Mouse (Mus musculus) embryonic facial prominence, embryonic 12.5 days (tissue): ENCODE measurements around the gene Tm2d1. TPM values are rescaled to one million over a fixed set of nuclear protein-coding genes. Genes with fewer than 3 reads are reported as not detected.

Source experiments
- ATAC-seq: fragments of 200-750 bp; cut with Nextera tagmentation; 2 replicates; pipeline ENCODE4 v1.8.0; 2017; ENCODE audit not compliant: insufficient number of reproducible peaks, insufficient read depth, low FRiP score, low TSS enrichment
- H3K27ac ChIP-seq: fragments of 300-500 bp; sonication (generic); 2 replicates; pipeline ENCODE4 v1.5.1; 2016; ENCODE audit warnings: mild to moderate bottlenecking
- H3K27me3 ChIP-seq: fragments of 300-500 bp; sonication (generic); 2 replicates; pipeline ENCODE4 v1.6.1; 2016; ENCODE audit warnings: mild to moderate bottlenecking, moderate library complexity
- H3K36me3 ChIP-seq: fragments of 300-500 bp; sonication (generic); 2 replicates; pipeline ENCODE4 v1.6.1; 2016; ENCODE audit warnings: mild to moderate bottlenecking
- H3K4me1 ChIP-seq: fragments of 300-500 bp; sonication (generic); 2 replicates; pipeline ENCODE4 v1.6.1; 2016
- H3K4me2 ChIP-seq: fragments of 300-500 bp; sonication (generic); replicated peaks from 2 replicates; pipeline ENCODE4 v1.6.1; 2016; ENCODE audit warnings: mild to moderate bottlenecking, moderate library complexity
- H3K4me3 ChIP-seq: fragments of 300-500 bp; sonication (generic); 2 replicates; pipeline ENCODE4 v1.5.1; 2016; ENCODE audit warnings: mild to moderate bottlenecking
- H3K9ac ChIP-seq: fragments of 300-500 bp; sonication (generic); 2 replicates; pipeline ENCODE4 v1.6.1; 2016; ENCODE audit warnings: mild to moderate bottlenecking, moderate library complexity
- H3K9me3 ChIP-seq: fragments of 300-500 bp; sonication (generic); 2 replicates; pipeline ENCODE4 v1.6.1; 2016; ENCODE audit warnings: mild to moderate bottlenecking, moderate library complexity
- WGBS: fragments of 180-500 bp; shearing (Covaris S2); methylation state at CpG from one replicate; pipeline ENCODE4 v1.1.7; 2016; 5-methylcytosine and 5-hydroxymethylcytosine counted together
- polyA plus RNA-seq: library from polyadenylated mRNA; unstranded; fragments of >200 nt; fragmentation: Nextera tagmentation; extraction: Ambion mirVana; gene quantifications from 2 replicates; pipeline ENCODE4 v1.2.1, GENCODE M21; 2016

Gene Tm2d1
- polyA plus RNA-seq, 1 experiment from 2014 or later: 86.8 TPM

- Histone ChIP-seq H3K27me3 (no peaks in the 10 kb centered on the region), H3K9me3 (no peaks in the 10 kb centered on the region), H3K36me3 (no peaks in the 10 kb centered on the region), H3K9ac (no peak overlapping the region), H3K4me2 (no peak overlapping the region), H3K27ac (no peak overlapping the region), H3K4me1 (peaks cover 26% of the 10 kb centered on the region), H3K4me3 (no peak overlapping the region)
- WGBS: 31% methylated on average over 3 of the region's 3 CpGs
- ATAC-seq: no peak
Measured at GRCm38 (mm10) chr4:98318769-98319168, 64.3 kb downstream of the Tm2d1 start.

GRCm38 (mm10) chr4:98317149-98317548 is 66.0 kb downstream of the Tm2d1 start:
- WGBS: 88% methylated on average over 2 of the region's 2 CpGs

More at GRCm38 (mm10) chr4:98317149-98317548, 66.0 kb downstream of the Tm2d1 start:
- no peak overlapping the region for H3K4me3 ChIP-seq
- peaks cover 26% of the 10 kb centered on the region for H3K4me1 ChIP-seq
- no peak overlapping the region for H3K9ac ChIP-seq
- no peaks in the 10 kb centered on the region for H3K27me3 ChIP-seq
- H3K27ac ChIP-seq: no peak overlapping the region
- no peak overlapping the region for H3K4me2 ChIP-seq
- H3K36me3 ChIP-seq: no peaks in the 10 kb centered on the region
- no peaks in the 10 kb centered on the region for H3K9me3 ChIP-seq
- no peak for ATAC-seq

Other genes with a start within 250 kb of the Tm2d1 start
- 15.8 and 20.8 TPM in 2 replicates for gene Patj, start 12.5 kb upstream of the Tm2d1 start, polyA plus RNA-seq